Mouse (Mus musculus): Measurements from ENCODE around the gene Mcoln2. TPM values are rescaled to one million over a fixed set of nuclear protein-coding genes. Genes with fewer than 3 reads are reported as not detected.

Gene Mcoln2
- polyA plus RNA-seq, 1 experiment from 2014 or later, result 6.7 TPM

GRCm38 (mm10) chr3:146233741-146234140 lies 84.1 kb downstream of the Mcoln2 start:
- no peak overlapping the region for H3K4me2 ChIP-seq
- no peak overlapping the region for H3K9ac ChIP-seq
- no peak overlapping the region for H3K4me3 ChIP-seq (replicated peaks)
- H3K27me3 ChIP-seq, result no peaks in the 10 kb centered on the region
- H3K4me1 ChIP-seq (replicated peaks), result no peaks in the 10 kb centered on the region
- no peaks in the 10 kb centered on the region for H3K9me3 ChIP-seq (replicated peaks)
- no peak for ATAC-seq (ENCODE audit: low read depth)
- H3K27ac ChIP-seq, result no peak overlapping the region
- H3K36me3 ChIP-seq, result no peaks in the 10 kb centered on the region
- DNase-seq, result no peak
- 52% methylated on average over 4 of the region's 4 CpGs for WGBS (ENCODE audit: insufficient replicate concordance)

DNA sequence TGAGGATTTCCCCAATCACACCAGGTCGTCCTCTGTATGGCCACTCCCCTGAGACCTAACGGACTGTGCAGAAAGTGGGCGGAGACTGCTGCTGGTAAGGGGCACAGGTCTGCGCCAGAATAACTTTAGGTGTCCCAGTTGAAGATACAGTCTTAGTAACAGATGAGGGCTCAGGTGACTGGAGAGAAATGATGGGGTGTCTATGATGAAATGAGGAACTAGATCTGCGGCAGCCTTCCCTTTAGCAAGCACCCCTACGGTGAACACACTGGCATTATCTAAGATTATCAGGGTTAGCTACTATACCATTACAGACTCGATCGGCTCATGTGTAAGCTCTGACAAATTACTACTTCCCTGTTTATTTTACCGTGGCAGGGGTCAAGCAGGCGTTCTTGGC lies 84.9 kb downstream of the Mcoln2 start:
- Histone ChIP-seq H3K9ac (no peak overlapping the region), H3K36me3 (no peaks in the 10 kb centered on the region), H3K4me3 (replicated peaks) (no peak overlapping the region), H3K4me1 (replicated peaks) (no peaks in the 10 kb centered on the region), H3K27me3 (no peaks in the 10 kb centered on the region), H3K4me2 (no peak overlapping the region), H3K9me3 (replicated peaks) (no peaks in the 10 kb centered on the region), H3K27ac (no peak overlapping the region)
- DNase-seq, result no peak
- ATAC-seq (ENCODE audit: low read depth), result no peak
- 47% methylated on average over 10 of the region's 10 CpGs for WGBS (ENCODE audit: insufficient replicate concordance)

- ATAC-seq (ENCODE audit: low read depth) (no peak), DNase-seq (no peak)
- no peak overlapping the region for H3K27ac ChIP-seq
- H3K9me3 ChIP-seq (replicated peaks), result no peaks in the 10 kb centered on the region
- H3K4me1 ChIP-seq (replicated peaks), result no peaks in the 10 kb centered on the region
- H3K9ac ChIP-seq, result no peak overlapping the region
- no peaks in the 10 kb centered on the region for H3K27me3 ChIP-seq
- H3K4me2 ChIP-seq, result no peak overlapping the region
- no peak overlapping the region for H3K4me3 ChIP-seq (replicated peaks)
- H3K36me3 ChIP-seq, result no peaks in the 10 kb centered on the region
- WGBS (ENCODE audit: insufficient replicate concordance), result 59% methylated on average over 8 of the region's 8 CpGs
Measured at GRCm38 (mm10) chr3:146236280-146236679, 86.6 kb downstream of the Mcoln2 start.

GRCm38 (mm10) chr3:146237676-146238075 lies 88.0 kb downstream of the Mcoln2 start:
- H3K9me3 ChIP-seq (replicated peaks), result no peaks in the 10 kb centered on the region
- H3K4me2 ChIP-seq, result no peak overlapping the region
- WGBS (ENCODE audit: insufficient replicate concordance), result 71% methylated on average over 5 of the region's 5 CpGs
- H3K27ac ChIP-seq, result no peak overlapping the region
- H3K4me1 ChIP-seq (replicated peaks), result no peaks in the 10 kb centered on the region
- ATAC-seq (ENCODE audit: low read depth), result no peak
- H3K36me3 ChIP-seq, result no peaks in the 10 kb centered on the region
- no peak for DNase-seq
- H3K4me3 ChIP-seq (replicated peaks), result no peak overlapping the region
- no peaks in the 10 kb centered on the region for H3K27me3 ChIP-seq
- H3K9ac ChIP-seq, result no peak overlapping the region

- no peak for DNase-seq
- no peaks in the 10 kb centered on the region for H3K9me3 ChIP-seq (replicated peaks)
- H3K4me1 ChIP-seq (replicated peaks), result no peaks in the 10 kb centered on the region
- H3K9ac ChIP-seq, result no peak overlapping the region
- no peaks in the 10 kb centered on the region for H3K36me3 ChIP-seq
- H3K4me2 ChIP-seq, result no peak overlapping the region
- H3K27ac ChIP-seq, result no peak overlapping the region
- H3K27me3 ChIP-seq, result no peaks in the 10 kb centered on the region
- no peak overlapping the region for H3K4me3 ChIP-seq (replicated peaks)
- ATAC-seq (ENCODE audit: low read depth), result no peak
- WGBS (ENCODE audit: insufficient replicate concordance), result 67% methylated on average over 1 of the region's 1 CpGs
Measured at GRCm38 (mm10) chr3:146244630-146245029, 95.0 kb downstream of the Mcoln2 start.

Other genes with a start within 250 kb of the Mcoln2 start
- 21.4 and 24.8 TPM in 2 replicates for gene Bcl10, start 227.0 kb upstream of the Mcoln2 start, polyA plus RNA-seq (2015; fragmentation: Nextera tagmentation; extraction: Ambion mirVana)
- gene 2410004B18Rik, start 211.8 kb upstream of the Mcoln2 start, polyA plus RNA-seq (2015; fragmentation: Nextera tagmentation; extraction: Ambion mirVana), result 20.6 and 25.4 TPM in 2 replicates
- gene Syde2, start 162.0 kb upstream of the Mcoln2 start, polyA plus RNA-seq (2015; fragmentation: Nextera tagmentation; extraction: Ambion mirVana), result 0.35 and 0.63 TPM in 2 replicates
- 0.15 and 0.35 TPM in 2 replicates for gene Wdr63, start 41.7 kb upstream of the Mcoln2 start, polyA plus RNA-seq (2015; fragmentation: Nextera tagmentation; extraction: Ambion mirVana)
- gene Mcoln3, start 32.4 kb upstream of the Mcoln2 start, polyA plus RNA-seq (2015; fragmentation: Nextera tagmentation; extraction: Ambion mirVana), result 0.13 and 0.19 TPM in 2 replicates
- 0.06 and 0.09 TPM in 2 replicates for gene Lpar3, start 71.1 kb downstream of the Mcoln2 start, polyA plus RNA-seq (2015; fragmentation: Nextera tagmentation; extraction: Ambion mirVana)

All from liver, embryonic 13.5 days (tissue).